Mouse (Mus musculus) lung, postnatal 4 days (tissue): ENCODE results near the gene Evpl.

Source experiments
- DNase-seq, 2 experiments: peaks; one replicate each; pipeline ENCODE4 v3.0.0; 2021

The Evpl gene

GRCm38 (mm10) chr11:116255090-116255981 lies 17.5 kb upstream of the Evpl start:
- no peak for DNase-seq

- DNase-seq = peak; percentile 59 to 82
Measured at GRCm38 (mm10) chr11:116254627-116255026, 16.8 kb upstream of the Evpl start.

GRCm38 (mm10) chr11:116253076-116253600 lies 15.3 kb upstream of the Evpl start:
- no peak for DNase-seq

- no peak for DNase-seq
Measured at GRCm38 (mm10) chr11:116250898-116251297, 13.0 kb upstream of the Evpl start.

GRCm38 (mm10) chr11:116247502-116248222 lies 9.8 kb upstream of the Evpl start:
- peak; percentile 30 to 56 for DNase-seq

GRCm38 (mm10) chr11:116245616-116246015 lies 7.7 kb upstream of the Evpl start:
- no peak for DNase-seq

- no peak for DNase-seq
Measured at GRCm38 (mm10) chr11:116244580-116244979, 6.7 kb upstream of the Evpl start.

GRCm38 (mm10) chr11:116241744-116242235 lies 3.9 kb upstream of the Evpl start:
- no peak for DNase-seq

GRCm38 (mm10) chr11:116239797-116240196 lies 1.9 kb upstream of the Evpl start:
- DNase-seq = peak in 1 of 2 experiments; percentile 50

- no peak for DNase-seq
Measured at GRCm38 (mm10) chr11:116234901-116235300, 3.0 kb downstream of the Evpl start.

GRCm38 (mm10) chr11:116232427-116232826 lies 5.5 kb downstream of the Evpl start:
- DNase-seq = no peak

- no peak for DNase-seq
Measured at GRCm38 (mm10) chr11:116228699-116229098, 9.2 kb downstream of the Evpl start.

- peak; percentile 76 to 89 for DNase-seq
Measured at GRCm38 (mm10) chr11:116226414-116226813, 11.5 kb downstream of the Evpl start.

- no peak for DNase-seq
Measured at GRCm38 (mm10) chr11:116222740-116223059, 15.2 kb downstream of the Evpl start.

GRCm38 (mm10) chr11:116221931-116222739 lies 15.7 kb downstream of the Evpl start:
- peak; percentile 31 to 47 for DNase-seq

- DNase-seq = peak; percentile 74 to 85
Measured at GRCm38 (mm10) chr11:116219885-116220284, 18.0 kb downstream of the Evpl start.

GRCm38 (mm10) chr11:116218737-116219400 lies 19.0 kb downstream of the Evpl start:
- DNase-seq = peak; percentile 95 to 96

- DNase-seq = no peak
Measured at GRCm38 (mm10) chr11:116218263-116218662, 19.6 kb downstream of the Evpl start.

GRCm38 (mm10) chr11:116216549-116216948 lies 21.3 kb downstream of the Evpl start:
- peak in 1 of 2 experiments; percentile 30 for DNase-seq

GRCm38 (mm10) chr11:116215991-116216390 lies 21.9 kb downstream of the Evpl start:
- no peak for DNase-seq

GRCm38 (mm10) chr11:116215181-116215580 lies 22.7 kb downstream of the Evpl start:
- DNase-seq = peak in 1 of 2 experiments; percentile 58

GRCm38 (mm10) chr11:116213877-116214510 lies 23.9 kb downstream of the Evpl start:
- no peak for DNase-seq
